Mouse (Mus musculus): ENCODE measurements around the gene Camk1g. TPM values are rescaled to one million over a fixed set of nuclear protein-coding genes. Genes with fewer than 3 reads are reported as not detected.
A peak's percentile ranks its signal among the peaks of the same experiment; 100 is the strongest.

Gene Camk1g
- polyA plus RNA-seq, 1 experiment from 2014 or later, result 11.5 TPM

- 75% methylated on average over 3 of the region's 3 CpGs for WGBS
- Histone ChIP-seq H3K9me3 (replicated peaks) (no peaks in the 10 kb centered on the region), H3K27me3 (no peaks in the 10 kb centered on the region), H3K9ac (no peak overlapping the region), H3K36me3 (no peaks in the 10 kb centered on the region), H3K27ac (no peak overlapping the region), H3K4me3 (no peak overlapping the region), H3K4me1 (replicated peaks) (peaks cover 22% of the 10 kb centered on the region), H3K4me2 (no peak overlapping the region)
- no peak for ATAC-seq (replicated peaks; ENCODE audit: insufficient number of reproducible peaks, insufficient read depth, low FRiP score, low read depth)
Observed at GRCm38 (mm10) chr1:193392266-193392665, 22.2 kb upstream of the Camk1g start.

- Histone ChIP-seq H3K27ac (peak overlapping the region; percentile 54), H3K4me1 (replicated peaks) (peaks cover 31% of the 10 kb centered on the region), H3K4me3 (no peak overlapping the region), H3K27me3 (no peaks in the 10 kb centered on the region), H3K36me3 (no peaks in the 10 kb centered on the region), H3K9ac (no peak overlapping the region), H3K9me3 (replicated peaks) (no peaks in the 10 kb centered on the region), H3K4me2 (peak overlapping the region; percentile 20)
- WGBS, result 21% methylated on average over 12 of the region's 12 CpGs
- ATAC-seq (replicated peaks; ENCODE audit: insufficient number of reproducible peaks, insufficient read depth, low FRiP score, low read depth), result no peak
Observed at GRCm38 (mm10) chr1:193390004-193390403, 19.9 kb upstream of the Camk1g start.

- Histone ChIP-seq H3K27ac (peak overlapping the region; percentile 54), H3K4me1 (replicated peaks) (peaks cover 31% of the 10 kb centered on the region), H3K4me3 (no peak overlapping the region), H3K27me3 (no peaks in the 10 kb centered on the region), H3K9me3 (replicated peaks) (no peaks in the 10 kb centered on the region), H3K9ac (no peak overlapping the region), H3K4me2 (no peak overlapping the region), H3K36me3 (no peaks in the 10 kb centered on the region)
- WGBS, result 15% methylated on average over 3 of the region's 3 CpGs
- no peak for ATAC-seq (replicated peaks; ENCODE audit: insufficient number of reproducible peaks, insufficient read depth, low FRiP score, low read depth)
Observed at GRCm38 (mm10) chr1:193389505-193389904, 19.4 kb upstream of the Camk1g start.

- Histone ChIP-seq H3K4me3 (no peak overlapping the region), H3K4me1 (replicated peaks) (peaks cover 39% of the 10 kb centered on the region), H3K9ac (no peak overlapping the region), H3K36me3 (no peaks in the 10 kb centered on the region), H3K27me3 (no peaks in the 10 kb centered on the region), H3K9me3 (replicated peaks) (no peaks in the 10 kb centered on the region), H3K4me2 (no peak overlapping the region), H3K27ac (no peak overlapping the region)
- no peak for ATAC-seq (replicated peaks; ENCODE audit: insufficient number of reproducible peaks, insufficient read depth, low FRiP score, low read depth)
- WGBS, result 50% methylated on average over 2 of the region's 2 CpGs
Observed at GRCm38 (mm10) chr1:193387241-193387640, 17.1 kb upstream of the Camk1g start.

- under 1% methylated on average over 5 of the region's 5 CpGs for WGBS
- Histone ChIP-seq H3K9me3 (replicated peaks) (no peaks in the 10 kb centered on the region), H3K27ac (0 out of 2 replicates have a peak overlapping the region, but pooled peaks have one; percentile 14), H3K4me3 (no peak overlapping the region), H3K4me2 (no peak overlapping the region), H3K36me3 (no peaks in the 10 kb centered on the region), H3K4me1 (replicated peaks) (peaks cover 46% of the 10 kb centered on the region), H3K27me3 (no peaks in the 10 kb centered on the region), H3K9ac (no peak overlapping the region)
- no peak for ATAC-seq (replicated peaks; ENCODE audit: insufficient number of reproducible peaks, insufficient read depth, low FRiP score, low read depth)
Observed at GRCm38 (mm10) chr1:193386136-193386535, 16.0 kb upstream of the Camk1g start.

GRCm38 (mm10) chr1:193382841-193383462 is 12.9 kb upstream of the Camk1g start:
- ATAC-seq (replicated peaks; ENCODE audit: insufficient number of reproducible peaks, insufficient read depth, low FRiP score, low read depth), result peak; percentile 45; the same call in 1 of the 2 replicates
- H3K4me1 ChIP-seq (replicated peaks), result peaks cover 27% of the 10 kb centered on the region
- H3K4me2 ChIP-seq, result peak overlapping the region; percentile 70
- no peaks in the 10 kb centered on the region for H3K36me3 ChIP-seq
- H3K27ac ChIP-seq, result peak overlapping the region; percentile 64
- 4% methylated on average over 8 of the region's 8 CpGs for WGBS
- H3K9me3 ChIP-seq (replicated peaks), result no peaks in the 10 kb centered on the region
- H3K9ac ChIP-seq, result peak overlapping the region; percentile 20; the same call in 1 of the 2 replicates
- H3K4me3 ChIP-seq, result peak overlapping the region; percentile 43
- no peaks in the 10 kb centered on the region for H3K27me3 ChIP-seq

GRCm38 (mm10) chr1:193382435-193382834 is 12.3 kb upstream of the Camk1g start:
- Histone ChIP-seq H3K4me2 (peak overlapping the region; percentile 70), H3K4me3 (peak overlapping the region; percentile 43), H3K27me3 (no peaks in the 10 kb centered on the region), H3K9ac (peak overlapping the region; percentile 20; the same call in 1 of the 2 replicates), H3K4me1 (replicated peaks) (peaks cover 27% of the 10 kb centered on the region), H3K27ac (peak overlapping the region; percentile 64), H3K36me3 (no peaks in the 10 kb centered on the region), H3K9me3 (replicated peaks) (no peaks in the 10 kb centered on the region)
- peak; percentile 78 for ATAC-seq (replicated peaks; ENCODE audit: insufficient number of reproducible peaks, insufficient read depth, low FRiP score, low read depth)
- 1% methylated on average over 8 of the region's 8 CpGs for WGBS

GRCm38 (mm10) chr1:193381597-193382404 is 11.7 kb upstream of the Camk1g start:
- peak; percentile 20; the same call in 1 of the 2 replicates for ATAC-seq (replicated peaks; ENCODE audit: insufficient number of reproducible peaks, insufficient read depth, low FRiP score, low read depth)
- Histone ChIP-seq H3K4me2 (peak overlapping the region; percentile 70), H3K27ac (peak overlapping the region; percentile 64), H3K4me3 (peak overlapping the region; percentile 43), H3K4me1 (replicated peaks) (peaks cover 22% of the 10 kb centered on the region), H3K27me3 (no peaks in the 10 kb centered on the region), H3K36me3 (no peaks in the 10 kb centered on the region), H3K9ac (peak overlapping the region; percentile 20; the same call in 1 of the 2 replicates), H3K9me3 (replicated peaks) (no peaks in the 10 kb centered on the region)
- WGBS, result 21% methylated on average over 11 of the region's 11 CpGs

GRCm38 (mm10) chr1:193380877-193381276 is 10.8 kb upstream of the Camk1g start:
- H3K4me3 ChIP-seq, result no peak overlapping the region
- H3K9me3 ChIP-seq (replicated peaks), result no peaks in the 10 kb centered on the region
- no peaks in the 10 kb centered on the region for H3K36me3 ChIP-seq
- H3K9ac ChIP-seq, result no peak overlapping the region
- H3K27me3 ChIP-seq, result no peaks in the 10 kb centered on the region
- no peak overlapping the region for H3K4me2 ChIP-seq
- ATAC-seq (replicated peaks; ENCODE audit: insufficient number of reproducible peaks, insufficient read depth, low FRiP score, low read depth), result no peak
- no peak overlapping the region for H3K27ac ChIP-seq
- 89% methylated on average over 5 of the region's 5 CpGs for WGBS
- H3K4me1 ChIP-seq (replicated peaks), result peaks cover 18% of the 10 kb centered on the region

GRCm38 (mm10) chr1:193379634-193380033 is 9.5 kb upstream of the Camk1g start:
- no peak overlapping the region for H3K4me2 ChIP-seq
- WGBS, result 72% methylated on average over 6 of the region's 6 CpGs
- no peak overlapping the region for H3K4me3 ChIP-seq
- H3K9me3 ChIP-seq (replicated peaks), result no peaks in the 10 kb centered on the region
- no peak overlapping the region for H3K27ac ChIP-seq
- H3K36me3 ChIP-seq, result no peaks in the 10 kb centered on the region
- H3K27me3 ChIP-seq, result no peaks in the 10 kb centered on the region
- no peak overlapping the region for H3K9ac ChIP-seq
- H3K4me1 ChIP-seq (replicated peaks), result peaks cover 18% of the 10 kb centered on the region
- ATAC-seq (replicated peaks; ENCODE audit: insufficient number of reproducible peaks, insufficient read depth, low FRiP score, low read depth), result no peak

GRCm38 (mm10) chr1:193376478-193377134 is 6.5 kb upstream of the Camk1g start:
- ATAC-seq (replicated peaks; ENCODE audit: insufficient number of reproducible peaks, insufficient read depth, low FRiP score, low read depth), result peak; percentile 35; the same call in 1 of the 2 replicates
- H3K9ac ChIP-seq, result no peak overlapping the region
- H3K36me3 ChIP-seq, result no peaks in the 10 kb centered on the region
- no peak overlapping the region for H3K27ac ChIP-seq
- WGBS, result 23% methylated on average over 4 of the region's 4 CpGs
- no peaks in the 10 kb centered on the region for H3K9me3 ChIP-seq (replicated peaks)
- H3K4me1 ChIP-seq (replicated peaks), result peaks cover 4% of the 10 kb centered on the region
- H3K4me3 ChIP-seq, result no peak overlapping the region
- H3K27me3 ChIP-seq, result no peaks in the 10 kb centered on the region
- H3K4me2 ChIP-seq, result no peak overlapping the region

Measured in heart, embryonic 15.5 days (tissue).